Mouse (Mus musculus) cerebellum, adult 8-10 months (tissue): ENCODE data around the gene Exoc6b.

Experiments
- DNase-seq: peaks from one replicate; pipeline ENCODE4 v3.0.0; 2022

The Exoc6b gene

DNA sequence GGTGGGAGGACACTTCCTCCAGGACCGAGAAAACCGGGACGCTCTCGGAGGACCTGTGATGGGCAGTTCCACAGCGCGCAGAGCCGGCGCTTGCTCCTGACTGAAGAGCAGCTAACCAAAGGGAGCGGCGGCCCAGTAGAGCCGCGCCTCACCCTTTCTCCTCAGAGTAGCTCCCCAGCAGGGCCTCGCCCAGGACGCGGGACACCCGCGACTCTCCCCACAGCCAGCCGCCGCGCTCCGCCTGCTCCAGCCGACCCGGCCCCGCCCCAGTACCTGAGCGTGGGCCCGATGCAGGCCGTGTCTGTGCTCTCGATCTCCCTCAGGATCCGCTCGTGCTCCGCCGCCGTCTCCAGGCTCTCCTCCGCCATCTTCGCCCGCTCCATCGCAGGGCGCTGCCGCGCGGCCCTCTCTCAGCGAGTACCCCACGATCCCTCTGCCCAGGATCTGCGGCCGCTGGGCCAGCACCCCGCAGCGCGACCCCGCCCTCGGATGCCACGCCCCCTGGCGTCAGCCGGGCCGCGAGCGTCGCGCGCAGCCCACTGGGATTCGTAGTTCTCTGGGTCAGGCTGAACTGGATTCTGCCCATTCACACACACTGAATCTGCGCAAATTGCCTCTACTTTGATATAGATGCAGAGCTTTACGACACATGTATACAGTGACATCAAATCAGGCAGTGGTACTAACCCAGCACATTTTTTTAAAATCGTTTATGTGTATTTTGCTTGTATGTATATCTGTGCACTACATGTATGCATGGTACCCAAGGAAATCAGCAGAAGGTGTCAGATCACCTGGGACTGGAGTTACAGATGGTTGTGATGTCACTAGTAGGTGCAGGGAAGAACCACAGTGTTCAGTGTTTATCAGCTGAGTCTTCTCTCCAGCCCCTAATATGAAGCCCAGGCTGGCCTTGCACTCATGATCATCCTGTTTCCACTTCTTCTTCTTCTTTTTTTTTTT lies at the start of gene Exoc6b:
Gene Exoc6b, minus strand, starts transcription at position 491 of the 963 bp plus-strand sequence.
- DNase-seq = peak; percentile 91

- peak; percentile 55 for DNase-seq
Observed at GRCm38 (mm10) chr6:85117545-85118511, 48.5 kb upstream of the Exoc6b start.

- no peak for DNase-seq
Observed at GRCm38 (mm10) chr6:85105033-85105615, 35.8 kb upstream of the Exoc6b start.

- no peak for DNase-seq
Observed at GRCm38 (mm10) chr6:85103321-85103720, 34.0 kb upstream of the Exoc6b start.

DNA sequence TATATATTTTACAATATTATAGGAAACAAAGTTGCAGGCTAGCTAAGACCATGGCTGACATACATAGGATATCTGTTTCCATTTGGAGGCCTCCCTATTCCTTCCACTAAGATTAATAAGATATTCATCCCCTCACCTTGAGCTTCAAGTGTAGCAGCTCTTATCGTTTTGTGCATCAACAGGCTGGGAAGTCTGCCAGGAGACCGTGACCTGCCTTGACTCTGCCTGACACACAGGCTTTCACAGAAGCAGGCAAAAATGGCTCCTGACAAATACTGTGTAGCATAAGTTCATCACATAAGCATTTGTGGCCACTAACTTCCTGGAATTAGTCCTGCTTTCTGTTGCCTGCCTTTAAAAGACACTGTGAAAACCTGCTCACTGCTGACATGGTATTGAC lies 27.1 kb upstream of the Exoc6b start:
- DNase-seq = no peak

- DNase-seq = no peak
Observed at GRCm38 (mm10) chr6:85087425-85087824, 18.1 kb upstream of the Exoc6b start.

DNA sequence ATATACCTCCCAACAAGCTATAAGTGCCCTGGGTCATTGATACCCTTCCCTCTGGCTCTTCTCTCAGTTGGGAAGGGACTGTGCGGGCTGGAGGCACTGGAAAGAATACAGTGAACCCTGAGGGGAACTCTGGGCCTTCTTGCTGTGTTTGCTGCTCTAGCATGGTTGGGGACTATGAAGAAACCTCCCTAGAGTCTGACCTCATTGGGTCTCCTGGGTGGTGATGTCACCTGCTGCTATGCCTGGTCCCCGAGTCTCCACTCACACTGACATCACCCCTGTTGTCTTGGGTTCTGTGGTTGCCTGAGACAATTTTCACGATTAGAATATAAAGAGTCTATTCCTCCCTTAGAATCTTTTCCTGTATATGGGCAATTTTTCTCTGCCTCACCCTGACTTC lies 17.3 kb upstream of the Exoc6b start:
- DNase-seq = no peak

DNA sequence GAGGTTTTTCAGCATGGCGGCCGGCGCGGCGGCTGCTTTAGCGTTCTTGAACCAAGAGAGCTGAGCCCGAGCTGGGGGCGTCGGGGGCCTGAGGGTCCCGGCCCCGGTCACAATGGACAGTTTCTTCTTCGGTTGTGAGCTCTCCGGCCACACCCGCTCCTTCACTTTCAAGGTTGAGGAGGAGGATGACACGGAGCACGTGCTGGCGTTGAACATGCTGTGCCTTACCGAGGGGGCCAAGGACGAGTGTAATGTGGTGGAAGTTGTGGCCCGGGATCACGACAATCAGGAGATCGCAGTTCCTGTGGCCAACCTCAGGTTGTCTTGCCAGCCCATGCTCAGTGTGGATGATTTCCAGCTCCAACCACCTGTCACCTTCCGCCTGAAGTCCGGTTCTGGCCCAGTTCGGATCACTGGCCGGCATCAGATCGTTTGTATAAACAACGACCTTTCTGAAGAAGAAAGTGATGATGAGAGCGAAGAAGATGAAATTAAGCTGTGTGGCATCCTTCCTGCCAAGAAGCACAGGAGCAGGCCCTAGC lies 6.9 kb upstream of the Exoc6b start:
- peak; percentile 33 for DNase-seq

DNA sequence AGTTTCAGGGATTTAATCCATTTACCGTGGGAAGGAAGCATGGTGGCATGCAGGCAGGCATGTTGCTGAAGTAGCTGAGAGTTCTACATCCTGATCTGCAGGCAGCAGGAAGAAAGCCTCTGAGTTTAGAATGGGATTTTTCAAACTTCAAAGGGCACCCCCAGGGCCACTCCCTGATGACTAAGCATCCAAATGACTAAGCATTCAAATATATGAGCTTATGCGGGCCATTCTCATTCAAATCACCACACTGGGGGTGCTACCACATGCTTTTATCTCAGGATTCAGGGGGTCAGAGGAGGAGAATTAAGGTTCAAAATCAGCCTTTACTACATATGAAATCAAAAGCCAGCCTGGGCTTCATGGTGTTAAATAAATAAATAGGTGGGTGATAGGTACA lies 5.7 kb upstream of the Exoc6b start:
- DNase-seq = no peak

GRCm38 (mm10) chr6:85068322-85069022 lies 841 bp downstream of the Exoc6b start:
- DNase-seq = peak; percentile 19

GRCm38 (mm10) chr6:85057641-85058040 lies 11.7 kb downstream of the Exoc6b start:
- no peak for DNase-seq

- DNase-seq = no peak
Observed at GRCm38 (mm10) chr6:85051109-85051508, 18.2 kb downstream of the Exoc6b start.

DNA sequence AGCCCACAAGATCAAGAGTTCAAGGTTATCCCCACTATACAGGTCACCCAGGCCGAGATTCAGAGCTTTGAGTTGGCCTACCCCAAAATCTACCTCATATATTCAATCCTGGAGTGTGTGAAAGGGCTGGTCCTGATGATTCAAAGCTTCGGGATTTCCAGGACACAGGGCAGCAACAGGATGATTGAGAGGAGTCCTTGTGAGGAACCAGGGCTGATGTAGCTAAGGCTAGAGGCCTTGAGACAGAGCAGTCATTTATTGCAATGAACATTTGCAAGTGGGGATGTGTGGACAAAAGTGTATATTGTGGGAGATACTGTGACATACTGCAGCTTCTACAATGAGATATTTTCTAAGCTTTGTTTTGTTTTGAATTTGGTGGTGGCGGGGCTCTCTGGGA lies 22.8 kb downstream of the Exoc6b start:
- no peak for DNase-seq

- DNase-seq = no peak
Observed at GRCm38 (mm10) chr6:85044621-85045152, 24.6 kb downstream of the Exoc6b start.

DNA sequence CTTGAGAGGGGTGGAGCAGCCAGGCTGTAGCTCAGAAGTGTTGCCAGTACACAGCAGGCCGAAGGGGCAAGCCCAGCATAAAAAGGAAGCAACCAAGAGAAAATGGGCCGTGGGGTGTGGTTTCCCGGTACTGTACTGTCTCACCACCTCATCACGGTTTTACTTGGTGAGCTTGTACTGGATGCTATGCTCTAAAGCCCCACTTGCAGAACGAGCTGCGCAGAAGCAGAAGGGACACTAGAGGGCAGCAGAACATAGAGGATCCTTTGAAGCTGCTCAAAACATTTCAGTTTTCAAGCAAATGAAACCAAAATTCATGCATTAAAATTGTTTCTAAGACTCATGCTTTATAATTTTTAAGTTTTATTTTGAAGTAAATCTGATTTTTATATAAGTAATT lies 31.6 kb downstream of the Exoc6b start:
- DNase-seq = peak; percentile 64

- no peak for DNase-seq
Observed at GRCm38 (mm10) chr6:85029671-85030070, 39.6 kb downstream of the Exoc6b start.

- no peak for DNase-seq
Observed at GRCm38 (mm10) chr6:85024403-85024802, 44.9 kb downstream of the Exoc6b start.

- DNase-seq = no peak
Observed at GRCm38 (mm10) chr6:85017011-85017410, 52.3 kb downstream of the Exoc6b start.

GRCm38 (mm10) chr6:85013906-85014305 lies 55.4 kb downstream of the Exoc6b start:
- no peak for DNase-seq

- DNase-seq = no peak
Observed at GRCm38 (mm10) chr6:85010397-85010796, 58.9 kb downstream of the Exoc6b start.

DNA sequence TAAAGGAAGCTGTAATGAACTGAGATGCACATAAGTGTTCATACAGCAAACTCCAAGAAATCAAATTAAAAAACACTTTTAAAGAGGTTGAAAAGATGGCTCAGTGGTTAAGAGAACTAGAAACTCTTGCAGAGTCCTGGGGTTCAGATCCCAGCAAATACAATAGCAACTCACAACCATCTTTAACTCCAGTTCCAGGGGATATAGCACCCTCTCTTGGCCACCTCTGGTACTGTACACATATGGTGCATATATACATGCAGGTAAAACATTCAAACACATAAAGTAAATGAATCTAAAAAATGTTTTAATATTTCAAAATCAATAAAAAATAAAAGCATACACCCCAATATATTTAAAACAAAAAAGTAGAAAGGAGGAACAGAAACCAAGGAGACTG lies 73.9 kb downstream of the Exoc6b start:
- no peak for DNase-seq

- no peak for DNase-seq
Observed at GRCm38 (mm10) chr6:84976563-84976971, 92.7 kb downstream of the Exoc6b start.
